Mouse (Mus musculus) ES-Bruce4 (cell line): ENCODE measurements around the gene Pithd1. TPM values are rescaled to one million over a fixed set of nuclear protein-coding genes. Genes with fewer than 3 reads are reported as not detected.
A peak's percentile ranks its signal among the peaks of the same experiment; 100 is the strongest.

Experiments
- H3K27ac ChIP-seq: 2 replicates; pipeline ENCODE4 v1.5.1; 2012; ENCODE audit warnings: low read length, inconsistent platforms; ENCODE audit not compliant: insufficient read depth
- H3K27me3 ChIP-seq: 2 replicates; pipeline ENCODE4 v1.6.1; 2012; ENCODE audit warnings: mild to moderate bottlenecking, low read length, inconsistent platforms; ENCODE audit not compliant: control insufficient read depth, poor library complexity, insufficient read depth, severe bottlenecking
- H3K36me3 ChIP-seq: 2 replicates; pipeline ENCODE4 v1.6.1; 2012; ENCODE audit warnings: inconsistent platforms, mild to moderate bottlenecking, low read length, moderate library complexity; ENCODE audit not compliant: control insufficient read depth, poor library complexity, insufficient read depth, severe bottlenecking
- H3K4me1 ChIP-seq: one replicate; pipeline ENCODE4 v1.8.1; 2011; ENCODE audit warnings: low read length; ENCODE audit not compliant: control insufficient read depth, insufficient read depth
- H3K4me3 ChIP-seq: 2 replicates; pipeline ENCODE4 v1.5.1; 2011; ENCODE audit warnings: low read depth, mild to moderate bottlenecking, low read length
- H3K9ac ChIP-seq: 2 replicates; pipeline ENCODE4 v1.6.1; 2012; ENCODE audit warnings: low read depth, mild to moderate bottlenecking, inconsistent platforms; ENCODE audit not compliant: poor library complexity, severe bottlenecking
- H3K9me3 ChIP-seq: replicated peaks from 2 replicates; pipeline ENCODE4 v1.6.1; 2012; ENCODE audit warnings: mild to moderate bottlenecking, low read length, inconsistent platforms; ENCODE audit not compliant: control insufficient read depth, poor library complexity, insufficient read depth, severe bottlenecking
- CTCF ChIP-seq: IDR thresholded peaks from one replicate; pipeline ENCODE4 v1.8.1; 2011; ENCODE audit warnings: low read depth, low read length
- EP300 ChIP-seq: IDR thresholded peaks from 2 replicates; pipeline ENCODE4 v1.6.1; 2011; ENCODE audit warnings: low read depth, low read length; ENCODE audit not compliant: insufficient read depth
- POLR2A ChIP-seq: IDR thresholded peaks from one replicate; pipeline ENCODE4 v1.8.1; 2011; ENCODE audit warnings: low read length; ENCODE audit not compliant: insufficient read depth
- polyA plus RNA-seq: library from polyadenylated mRNA; stranded (reverse); fragments of >200 nt; gene quantifications from 2 replicates; pipeline ENCODE4 v1.2.4, GENCODE M21; 2011; ENCODE audit warnings: low read depth; ENCODE audit not compliant: missing spikeins, insufficient read depth, insufficient read length

Gene Pithd1
- polyA plus RNA-seq, 1 experiment = 44.9 TPM

DNA sequence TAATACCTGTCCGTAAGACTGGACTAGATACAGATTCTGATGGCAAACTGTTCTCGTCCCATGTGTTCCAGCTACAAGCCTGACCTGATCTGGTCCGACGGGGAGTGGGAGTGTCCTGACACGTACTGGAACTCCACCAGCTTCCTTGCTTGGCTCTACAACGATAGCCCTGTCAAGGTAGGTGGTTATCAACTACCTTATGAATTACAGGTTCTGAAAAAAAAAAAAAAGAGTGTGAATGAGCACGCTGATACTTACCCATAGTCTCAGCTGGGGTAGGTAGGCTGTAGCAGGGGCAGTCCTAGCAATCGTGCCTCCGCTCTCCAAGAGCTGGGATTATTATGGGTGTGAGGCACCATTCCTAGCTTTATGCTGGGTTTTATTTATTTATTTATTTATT is 57.2 kb downstream of the Pithd1 start:
- Histone ChIP-seq H3K4me1 (no peaks in the 10 kb centered on the region), H3K36me3 (no peaks in the 10 kb centered on the region), H3K9me3 (no peaks in the 10 kb centered on the region), H3K9ac (no peak overlapping the region), H3K4me3 (no peak overlapping the region), H3K27me3 (no peaks in the 10 kb centered on the region), H3K27ac (no peak overlapping the region)
- TF ChIP-seq POLR2A (no peak), CTCF (no peak), EP300 (no peak)

GRCm38 (mm10) chr4:135929405-135929804 is 57.7 kb downstream of the Pithd1 start:
- no peak overlapping the region for H3K27ac ChIP-seq
- no peaks in the 10 kb centered on the region for H3K27me3 ChIP-seq
- H3K9me3 ChIP-seq = no peaks in the 10 kb centered on the region
- no peak overlapping the region for H3K4me3 ChIP-seq
- no peaks in the 10 kb centered on the region for H3K36me3 ChIP-seq
- no peak overlapping the region for H3K9ac ChIP-seq
- H3K4me1 ChIP-seq = no peaks in the 10 kb centered on the region
- TF ChIP-seq POLR2A = no peak
- TF ChIP-seq EP300 = no peak
- TF ChIP-seq CTCF = no peak

DNA sequence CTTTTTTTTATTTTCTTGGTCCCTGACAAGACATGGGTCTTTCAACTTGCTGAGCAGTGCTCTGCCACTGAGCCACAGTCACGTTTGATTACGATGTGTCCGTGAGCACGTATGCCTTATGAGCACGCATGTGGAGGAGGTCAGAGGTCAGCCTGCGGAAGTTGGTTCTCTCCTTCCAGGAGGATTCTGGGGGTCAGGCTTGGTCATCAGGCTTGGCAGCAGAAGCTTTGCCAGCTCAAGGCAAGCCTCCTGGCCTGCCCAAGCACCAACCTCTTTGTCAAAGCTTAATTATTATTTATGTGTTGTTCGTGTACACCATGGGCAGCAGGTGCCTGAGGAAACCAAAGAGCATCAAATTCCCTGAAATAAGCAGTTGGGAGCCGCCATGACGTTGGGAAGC is 58.7 kb downstream of the Pithd1 start:
- H3K4me3 ChIP-seq = no peak overlapping the region
- H3K4me1 ChIP-seq = no peaks in the 10 kb centered on the region
- no peaks in the 10 kb centered on the region for H3K9me3 ChIP-seq
- H3K27me3 ChIP-seq = no peaks in the 10 kb centered on the region
- no peak overlapping the region for H3K9ac ChIP-seq
- H3K36me3 ChIP-seq = no peaks in the 10 kb centered on the region
- no peak for TF ChIP-seq CTCF
- no peak for TF ChIP-seq POLR2A
- no peak for TF ChIP-seq EP300
- no peak overlapping the region for H3K27ac ChIP-seq

DNA sequence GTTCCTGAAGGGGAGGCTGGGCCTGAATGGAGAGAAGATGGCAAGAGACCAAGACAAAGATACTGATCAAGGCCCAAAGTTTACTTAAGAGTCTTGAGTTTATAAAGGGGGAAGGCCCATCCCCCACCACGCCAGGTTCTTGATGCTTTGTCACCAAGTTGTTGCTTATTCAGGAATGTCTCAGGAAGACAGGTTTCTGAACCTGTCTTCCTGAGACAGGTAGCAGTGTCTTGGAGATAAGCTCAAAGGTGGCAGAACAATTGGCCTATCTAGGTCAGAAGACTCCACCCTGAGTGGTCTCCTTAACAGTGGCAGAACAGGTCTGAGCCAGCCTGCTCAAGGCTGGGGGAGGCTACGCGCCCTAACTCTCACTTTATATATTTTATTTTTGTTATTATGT is 60.2 kb downstream of the Pithd1 start:
- H3K27ac ChIP-seq = no peak overlapping the region
- H3K4me1 ChIP-seq = no peaks in the 10 kb centered on the region
- H3K27me3 ChIP-seq = no peaks in the 10 kb centered on the region
- H3K9me3 ChIP-seq = no peaks in the 10 kb centered on the region
- TF ChIP-seq EP300 (no peak), CTCF (no peak), POLR2A (no peak)
- no peak overlapping the region for H3K9ac ChIP-seq
- no peaks in the 10 kb centered on the region for H3K36me3 ChIP-seq
- H3K4me3 ChIP-seq = no peak overlapping the region

DNA sequence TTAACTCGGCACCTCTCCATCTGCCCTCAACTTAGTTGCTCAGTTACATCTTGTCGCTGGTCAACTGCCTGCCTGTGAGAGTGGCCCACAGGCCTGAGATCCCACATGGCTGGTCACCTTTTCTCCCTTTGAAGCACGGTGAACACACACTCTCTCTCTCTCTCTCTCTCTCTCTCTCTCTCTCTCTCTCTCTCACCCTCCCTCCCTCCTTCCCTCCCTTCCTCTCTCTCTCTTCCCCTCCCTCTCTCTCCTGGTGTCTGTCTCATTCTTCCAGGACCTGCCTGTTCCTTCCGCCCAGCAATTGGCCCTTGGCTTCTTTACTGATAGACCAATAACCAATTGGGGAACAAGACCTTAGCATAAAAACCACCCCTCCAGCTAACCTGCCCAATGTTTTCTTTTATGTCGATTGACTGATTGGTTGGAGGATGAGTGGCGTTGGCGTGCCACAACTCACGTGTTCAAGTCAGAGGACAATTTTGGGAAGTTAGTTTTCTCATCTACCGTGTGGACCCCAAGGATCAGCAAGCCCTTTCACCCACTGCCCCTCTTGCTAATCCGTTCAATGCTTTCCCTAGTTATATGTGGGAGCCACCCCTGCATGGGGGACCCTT is 60.8 kb downstream of the Pithd1 start:
- H3K27ac ChIP-seq = no peak overlapping the region
- H3K4me3 ChIP-seq = peak overlapping the region; percentile 12
- no peak overlapping the region for H3K9ac ChIP-seq
- TF ChIP-seq CTCF (no peak), EP300 (no peak), POLR2A (no peak)
- no peaks in the 10 kb centered on the region for H3K27me3 ChIP-seq
- no peaks in the 10 kb centered on the region for H3K4me1 ChIP-seq
- H3K9me3 ChIP-seq = no peaks in the 10 kb centered on the region
- H3K36me3 ChIP-seq = no peaks in the 10 kb centered on the region

Other genes starting within 250 kb of the Pithd1 start
- gene Myom3, start 227.5 kb downstream of the Pithd1 start, polyA plus RNA-seq = 0.33 TPM in 1 of 2 replicates, not detected in the other
- gene Srsf10, start 131.5 kb downstream of the Pithd1 start, polyA plus RNA-seq = 293 and 302 TPM in 2 replicates
- gene Pnrc2, start 113.4 kb downstream of the Pithd1 start, polyA plus RNA-seq = 77.4 and 84.4 TPM in 2 replicates
- gene Cnr2, start 91.9 kb downstream of the Pithd1 start, polyA plus RNA-seq = 0.16 TPM in 1 of 2 replicates, not detected in the other
- gene Fuca1, start 66.5 kb downstream of the Pithd1 start, polyA plus RNA-seq = 46.0 and 47.2 TPM in 2 replicates
- gene Hmgcl, start 40.8 kb downstream of the Pithd1 start, polyA plus RNA-seq = 18.3 and 22.6 TPM in 2 replicates
- 6.8 and 9.4 TPM in 2 replicates for gene Gale, start 23.5 kb downstream of the Pithd1 start, polyA plus RNA-seq
- 47.4 and 52.6 TPM in 2 replicates for gene Lypla2, start 14.6 kb downstream of the Pithd1 start, polyA plus RNA-seq
- gene Eloa, start 34.5 kb upstream of the Pithd1 start, polyA plus RNA-seq = 21.2 and 22.6 TPM in 2 replicates
- 1,525 and 1,581 TPM in 2 replicates for gene Rpl11, start 66.2 kb upstream of the Pithd1 start, polyA plus RNA-seq
- 9.6 and 11.0 TPM in 2 replicates for gene Id3, start 156.2 kb upstream of the Pithd1 start, polyA plus RNA-seq
- gene E2f2, start 185.1 kb upstream of the Pithd1 start, polyA plus RNA-seq = 3.1 and 6.3 TPM in 2 replicates
- gene Asap3, start 219.1 kb upstream of the Pithd1 start, polyA plus RNA-seq = 7.2 and 9.3 TPM in 2 replicates